Mouse (Mus musculus) liver, embryonic 16.5 days (tissue): ENCODE results near the gene Nr2f1. TPM values are rescaled to one million over a fixed set of nuclear protein-coding genes. Genes with fewer than 3 reads are reported as not detected.

ENCODE experiments used
- ATAC-seq: fragments of 200-750 bp; cut with Nextera tagmentation; 2 replicates; pipeline ENCODE4 v1.8.0; 2017; ENCODE audit warnings: low read depth, mild to moderate bottlenecking, moderate number of reproducible peaks, moderate library complexity
- H3K27ac ChIP-seq: fragments of 300-500 bp; sonication (generic); 2 replicates; pipeline ENCODE4 v1.5.1; 2014; ENCODE audit warnings: mild to moderate bottlenecking, low read length
- H3K27me3 ChIP-seq: fragments of 300-500 bp; sonication (generic); 2 replicates; pipeline ENCODE4 v1.6.1; 2014; ENCODE audit warnings: low read depth, low read length, mixed read lengths; ENCODE audit not compliant: control insufficient read depth, insufficient read depth
- H3K36me3 ChIP-seq: fragments of 300-500 bp; sonication (generic); 2 replicates; pipeline ENCODE4 v1.6.1; 2014; ENCODE audit warnings: mild to moderate bottlenecking; ENCODE audit not compliant: control insufficient read depth, insufficient read depth
- H3K4me1 ChIP-seq: fragments of 300-500 bp; sonication (generic); 2 replicates; pipeline ENCODE4 v1.6.1; 2014; ENCODE audit warnings: low read depth, low read length, mixed read lengths; ENCODE audit not compliant: control insufficient read depth
- H3K4me2 ChIP-seq: fragments of 300-500 bp; sonication (generic); 2 replicates; pipeline ENCODE4 v1.6.1; 2014; ENCODE audit warnings: low read depth, low read length, mixed read lengths
- H3K4me3 ChIP-seq: fragments of 300-500 bp; sonication (generic); 2 replicates; pipeline ENCODE4 v1.5.1; 2014; ENCODE audit warnings: low read depth, mild to moderate bottlenecking, low read length
- H3K9ac ChIP-seq: fragments of 300-500 bp; sonication (generic); 2 replicates; pipeline ENCODE4 v1.6.1; 2014; ENCODE audit warnings: low read depth, low read length
- H3K9me3 ChIP-seq: fragments of 300-500 bp; sonication (generic); replicated peaks from 2 replicates; pipeline ENCODE4 v1.6.1; 2016; ENCODE audit warnings: low read length; ENCODE audit not compliant: control insufficient read depth
- WGBS: fragments of 180-500 bp; shearing (Covaris S2); extraction: QIAGEN DNeasy Blood & Tissue Kit; methylation state at CpG from one replicate; pipeline ENCODE4 v1.1.7; 2014; ENCODE audit not compliant: insufficient replicate concordance; 5-methylcytosine and 5-hydroxymethylcytosine counted together
- polyA plus RNA-seq: library from polyadenylated mRNA; unstranded; fragments of >200 nt; fragmentation: Nextera tagmentation; extraction: Ambion mirVana; gene quantifications from 2 replicates; pipeline ENCODE4 v1.2.1, GENCODE M21; 2015

Nr2f1 gene
- polyA plus RNA-seq, 1 experiment from 2014 or later, result 0.17 TPM

DNA sequence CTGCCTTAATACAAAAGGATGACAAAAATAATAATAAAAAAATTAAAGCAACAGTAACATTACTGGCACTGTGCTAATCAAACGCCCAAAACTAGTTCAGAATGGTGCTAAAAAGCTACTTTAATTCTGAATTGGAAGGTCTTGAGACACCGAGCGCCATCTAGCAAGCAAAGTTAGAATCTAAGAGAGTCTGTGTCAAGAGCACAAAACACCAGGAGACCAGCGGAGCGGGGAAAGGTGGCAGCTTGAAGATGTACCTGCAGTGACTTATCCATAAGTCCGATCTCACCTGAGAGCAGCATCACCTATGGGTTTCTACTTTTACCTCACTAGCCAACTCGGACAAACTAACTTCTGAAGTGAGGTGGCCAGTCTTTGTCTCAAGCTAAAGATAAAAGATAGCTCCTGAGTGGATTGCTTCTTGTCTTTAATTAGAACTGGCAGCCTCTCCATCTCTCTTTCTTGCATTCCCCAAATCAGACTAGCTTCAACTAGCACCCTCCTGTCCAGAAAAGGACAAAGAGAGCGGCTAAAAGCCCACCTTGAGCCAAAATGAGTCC, 23.7 kb downstream of the Nr2f1 start:
- H3K4me1 ChIP-seq, result no peaks in the 10 kb centered on the region
- no peak overlapping the region for H3K9ac ChIP-seq
- WGBS, result 2% methylated on average over 8 of the region's 8 CpGs
- no peak overlapping the region for H3K4me2 ChIP-seq
- no peaks in the 10 kb centered on the region for H3K9me3 ChIP-seq
- no peak for ATAC-seq
- no peaks in the 10 kb centered on the region for H3K36me3 ChIP-seq
- no peak overlapping the region for H3K27ac ChIP-seq
- no peak overlapping the region for H3K4me3 ChIP-seq
- peaks cover 66% of the 10 kb centered on the region for H3K27me3 ChIP-seq

DNA sequence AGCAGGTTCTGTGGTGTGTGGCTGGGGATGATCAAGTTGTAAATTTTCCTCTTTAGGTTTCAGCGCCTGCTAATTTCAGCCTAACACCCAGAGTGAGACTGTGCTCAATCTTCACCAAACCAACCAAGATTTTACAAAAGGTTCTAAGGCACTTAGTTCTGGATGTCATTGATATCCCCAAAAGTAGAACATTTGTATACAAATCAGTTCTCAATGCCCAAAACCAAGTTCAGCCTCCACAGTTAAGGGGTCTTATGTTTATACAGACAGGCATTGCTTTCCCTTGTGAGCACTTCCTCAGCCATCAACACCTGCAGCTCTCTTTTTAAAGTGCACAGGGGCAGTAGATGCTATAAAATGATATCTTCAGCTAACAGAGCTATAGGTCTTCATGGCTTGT, 24.7 kb downstream of the Nr2f1 start:
- no peak overlapping the region for H3K27ac ChIP-seq
- no peaks in the 10 kb centered on the region for H3K9me3 ChIP-seq
- WGBS, result 7% methylated on average over 1 of the region's 1 CpGs
- no peak overlapping the region for H3K4me2 ChIP-seq
- H3K4me3 ChIP-seq, result no peak overlapping the region
- ATAC-seq, result no peak
- no peaks in the 10 kb centered on the region for H3K36me3 ChIP-seq
- H3K27me3 ChIP-seq, result peaks cover 60% of the 10 kb centered on the region
- no peaks in the 10 kb centered on the region for H3K4me1 ChIP-seq
- no peak overlapping the region for H3K9ac ChIP-seq

DNA sequence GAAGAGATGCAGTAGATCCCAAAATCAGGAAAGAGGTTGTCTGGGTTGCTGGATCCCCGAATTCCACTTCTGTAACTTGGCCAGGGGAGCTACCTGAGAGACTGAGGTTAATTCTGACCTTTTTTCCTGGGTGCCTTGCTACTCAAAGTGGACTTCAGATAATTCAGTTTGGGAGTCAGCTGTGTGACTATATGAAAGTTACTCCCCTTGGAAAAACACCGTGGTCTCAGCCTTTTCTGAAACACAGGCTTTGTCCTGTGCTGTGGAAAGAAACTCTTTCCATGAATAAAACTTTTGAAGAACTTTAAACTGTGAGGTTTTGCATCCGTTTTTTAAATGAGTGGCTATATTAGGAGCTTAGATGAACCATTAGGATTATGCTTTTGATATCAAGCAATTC, 25.4 kb downstream of the Nr2f1 start:
- H3K9me3 ChIP-seq, result no peaks in the 10 kb centered on the region
- no peak overlapping the region for H3K9ac ChIP-seq
- no peak overlapping the region for H3K4me3 ChIP-seq
- no peak overlapping the region for H3K27ac ChIP-seq
- WGBS, result 3% methylated on average over 3 of the region's 3 CpGs
- ATAC-seq, result no peak
- peaks cover 53% of the 10 kb centered on the region for H3K27me3 ChIP-seq
- no peak overlapping the region for H3K4me2 ChIP-seq
- no peaks in the 10 kb centered on the region for H3K36me3 ChIP-seq
- no peaks in the 10 kb centered on the region for H3K4me1 ChIP-seq

DNA sequence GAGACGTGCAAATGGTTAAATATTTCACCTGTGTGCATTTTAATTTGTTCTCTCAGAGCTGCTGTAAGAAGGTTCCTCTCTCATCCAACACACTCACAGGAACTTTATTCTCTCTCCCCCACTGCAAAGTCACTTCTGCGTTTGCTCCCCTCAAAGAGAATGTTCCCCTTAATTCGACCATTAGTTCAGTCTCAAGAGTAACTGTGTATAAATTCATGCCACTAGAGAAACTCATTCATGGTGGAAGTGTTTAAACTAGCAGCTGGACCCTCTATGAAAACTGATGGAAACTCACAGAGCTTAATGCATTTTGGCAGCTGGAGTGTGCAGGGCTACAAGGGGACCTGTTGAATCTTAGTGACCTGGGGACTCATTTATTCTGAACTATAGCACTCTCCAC, 26.7 kb downstream of the Nr2f1 start:
- Histone ChIP-seq H3K9ac (no peak overlapping the region), H3K9me3 (no peaks in the 10 kb centered on the region), H3K36me3 (no peaks in the 10 kb centered on the region), H3K27me3 (peaks cover 42% of the 10 kb centered on the region), H3K4me3 (no peak overlapping the region), H3K27ac (no peak overlapping the region), H3K4me1 (no peaks in the 10 kb centered on the region), H3K4me2 (no peak overlapping the region)
- under 1% methylated on average over 3 of the region's 3 CpGs for WGBS
- ATAC-seq, result no peak

DNA sequence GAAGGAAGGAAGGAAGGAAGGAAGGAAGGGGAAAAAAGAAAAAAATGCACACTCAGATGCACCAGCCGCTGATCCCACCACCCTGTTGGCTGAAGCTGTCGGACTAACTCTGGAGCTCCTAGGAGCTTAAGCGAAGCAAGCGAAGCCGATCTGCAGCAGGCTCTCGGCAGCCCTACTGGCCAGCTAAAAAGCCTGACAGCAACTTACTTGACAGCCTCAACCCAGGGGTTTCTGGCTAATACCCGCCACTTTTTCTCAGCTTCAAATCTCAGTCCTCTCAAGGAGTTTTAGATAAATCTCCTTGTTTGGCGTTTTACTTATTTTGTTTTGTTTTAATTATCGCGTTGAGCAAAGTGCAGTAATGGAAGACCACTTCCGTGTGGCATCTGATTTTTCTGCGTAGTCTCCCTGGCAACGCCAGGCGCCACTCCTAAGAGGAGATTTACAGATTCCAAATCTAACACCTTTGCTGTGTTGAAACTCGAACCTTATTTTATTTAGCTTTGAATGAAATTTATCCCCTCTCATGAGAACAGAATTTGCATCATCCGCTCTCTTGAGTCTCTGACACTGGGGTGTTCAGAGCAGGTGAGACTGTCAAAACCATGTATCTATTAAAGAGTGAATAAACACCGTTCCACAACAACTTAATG, 27.4 kb downstream of the Nr2f1 start:
- H3K27me3 ChIP-seq, result peaks cover 38% of the 10 kb centered on the region
- no peaks in the 10 kb centered on the region for H3K36me3 ChIP-seq

GRCm38 (mm10) chr13:78171320-78171719, 28.2 kb downstream of the Nr2f1 start:
- Histone ChIP-seq H3K9me3 (no peaks in the 10 kb centered on the region), H3K36me3 (no peaks in the 10 kb centered on the region), H3K4me1 (no peaks in the 10 kb centered on the region), H3K27me3 (peaks cover 36% of the 10 kb centered on the region), H3K4me2 (no peak overlapping the region), H3K4me3 (no peak overlapping the region), H3K27ac (no peak overlapping the region), H3K9ac (no peak overlapping the region)
- no peak for ATAC-seq
- 2% methylated on average over 15 of the region's 15 CpGs for WGBS

More for the DNA sequence above, 27.4 kb downstream of the Nr2f1 start:
- no peak overlapping the region for H3K4me3 ChIP-seq
- no peak overlapping the region for H3K4me2 ChIP-seq
- ATAC-seq, result no peak
- H3K4me1 ChIP-seq, result no peaks in the 10 kb centered on the region
- no peak overlapping the region for H3K9ac ChIP-seq
- 6% methylated on average over 17 of the region's 17 CpGs for WGBS
- no peak overlapping the region for H3K27ac ChIP-seq
- no peaks in the 10 kb centered on the region for H3K9me3 ChIP-seq

DNA sequence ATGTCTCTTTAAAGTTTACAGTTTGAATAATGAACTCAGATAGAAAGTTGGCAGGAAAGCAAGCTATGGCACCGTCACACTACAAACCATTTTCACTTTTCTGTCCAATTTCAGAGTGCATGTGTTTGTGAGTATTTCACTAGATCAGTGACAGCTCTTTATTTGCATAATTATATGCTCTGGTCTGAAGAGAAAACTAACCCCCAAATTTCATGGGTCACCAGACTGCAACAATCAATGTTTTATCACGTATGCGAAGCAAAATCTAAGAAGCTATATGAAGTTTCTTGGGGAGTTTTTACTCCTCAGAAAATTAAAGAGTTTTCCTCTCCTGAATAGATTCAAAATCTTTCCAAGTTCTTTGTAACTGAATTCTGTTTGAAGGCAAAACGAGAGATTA, 31.4 kb downstream of the Nr2f1 start:
- no peak overlapping the region for H3K27ac ChIP-seq
- H3K9me3 ChIP-seq, result no peaks in the 10 kb centered on the region
- no peak overlapping the region for H3K4me2 ChIP-seq
- H3K4me1 ChIP-seq, result no peaks in the 10 kb centered on the region
- 44% methylated on average over 4 of the region's 4 CpGs for WGBS
- H3K36me3 ChIP-seq, result no peaks in the 10 kb centered on the region
- no peak overlapping the region for H3K9ac ChIP-seq
- no peak for ATAC-seq
- peaks cover 41% of the 10 kb centered on the region for H3K27me3 ChIP-seq
- no peak overlapping the region for H3K4me3 ChIP-seq

DNA sequence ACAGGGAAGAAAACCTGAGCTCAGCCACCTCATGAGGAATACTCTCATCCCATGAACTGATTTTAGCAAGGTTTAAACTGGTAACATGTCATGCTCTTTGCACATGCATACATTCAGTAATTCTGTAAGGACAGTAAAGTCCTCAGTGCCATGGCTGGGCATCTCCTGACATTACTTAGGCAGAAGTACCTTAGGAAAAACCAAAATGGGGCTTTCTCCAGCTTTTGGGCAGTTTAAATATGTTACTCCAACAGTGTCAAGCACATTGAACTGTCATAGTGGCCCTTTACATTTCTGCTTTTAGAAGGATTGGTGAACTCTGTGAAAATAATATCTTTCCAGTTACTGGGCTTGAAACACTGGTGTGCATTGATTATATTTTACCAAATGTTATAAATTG, 34.6 kb downstream of the Nr2f1 start:
- Histone ChIP-seq H3K4me1 (no peaks in the 10 kb centered on the region; the same call in 1 of the 2 replicates), H3K9ac (no peak overlapping the region), H3K36me3 (no peaks in the 10 kb centered on the region), H3K27me3 (peaks cover 26% of the 10 kb centered on the region), H3K4me2 (no peak overlapping the region), H3K9me3 (no peaks in the 10 kb centered on the region), H3K4me3 (no peak overlapping the region), H3K27ac (no peak overlapping the region)
- no peak for ATAC-seq

- H3K4me3 ChIP-seq, result peak overlapping the region; percentile 60
- WGBS, result under 1% methylated on average over 84 of the region's 86 CpGs
- H3K9ac ChIP-seq, result peak overlapping the region; percentile 39
- no peaks in the 10 kb centered on the region; the same call in 1 of the 2 replicates for H3K4me1 ChIP-seq
- no peak overlapping the region for H3K27ac ChIP-seq
- H3K4me2 ChIP-seq, result peak overlapping the region; percentile 73
- H3K27me3 ChIP-seq, result peaks cover 26% of the 10 kb centered on the region
- no peaks in the 10 kb centered on the region for H3K36me3 ChIP-seq
- ATAC-seq, result peak; percentile 94
- H3K9me3 ChIP-seq, result no peaks in the 10 kb centered on the region
Observed at GRCm38 (mm10) chr13:78163087-78163958, 36.2 kb downstream of the Nr2f1 start.
